Mouse (Mus musculus) left cerebral cortex, postnatal 4 days (tissue): ENCODE data around the gene Ndrg4. TPM values are rescaled to one million over a fixed set of nuclear protein-coding genes. Genes with fewer than 3 reads are reported as not detected.
"Not testable (repeated sequence)": the region's sequence is repeated elsewhere in the genome, so short reads cannot be mapped to it uniquely, and the experiment has no call there.

Experiments used
- DNase-seq: peaks from one replicate; pipeline ENCODE4 v3.0.0-alpha.2; 2022
- intact Hi-C: fragments of 180-260 bp; cut with DNase I; formaldehyde crosslinking; loops from one replicate; pipeline ENCODE4 v1.15.1; 2025
- total RNA-seq, 2 experiments: library from RNA; stranded (reverse); gene quantifications; 2 replicates each; pipeline ENCODE4 v1.2.3; 2021

The Ndrg4 gene
- total RNA-seq: 100 to 1,000 TPM; 540 to 651 TPM

DNA sequence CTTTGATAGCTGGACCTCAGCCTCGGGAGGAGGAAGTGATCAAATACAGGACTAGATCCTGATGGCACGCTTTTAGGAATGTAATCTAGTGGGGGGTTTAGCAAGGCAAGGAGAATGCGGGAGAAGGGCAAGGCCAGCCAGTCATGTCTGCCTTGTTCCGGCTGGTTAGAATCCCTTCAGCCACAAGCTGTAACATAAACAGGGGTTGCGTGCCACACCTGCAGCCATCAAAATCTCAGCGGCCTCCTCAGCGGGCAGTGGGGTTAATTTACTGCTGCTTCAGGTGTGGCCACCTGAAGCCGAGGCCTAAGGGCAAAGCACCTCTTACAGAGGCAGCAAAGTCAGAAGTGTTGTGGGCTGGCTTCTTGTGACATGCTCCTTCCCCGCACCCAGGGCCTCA is at the start of gene Ndrg4:
Gene Ndrg4 (plus strand): TSS at position 350 of the 400 bp plus-strand sequence.
- intact Hi-C loops: no loop called here
- DNase-seq: no peak

DNA sequence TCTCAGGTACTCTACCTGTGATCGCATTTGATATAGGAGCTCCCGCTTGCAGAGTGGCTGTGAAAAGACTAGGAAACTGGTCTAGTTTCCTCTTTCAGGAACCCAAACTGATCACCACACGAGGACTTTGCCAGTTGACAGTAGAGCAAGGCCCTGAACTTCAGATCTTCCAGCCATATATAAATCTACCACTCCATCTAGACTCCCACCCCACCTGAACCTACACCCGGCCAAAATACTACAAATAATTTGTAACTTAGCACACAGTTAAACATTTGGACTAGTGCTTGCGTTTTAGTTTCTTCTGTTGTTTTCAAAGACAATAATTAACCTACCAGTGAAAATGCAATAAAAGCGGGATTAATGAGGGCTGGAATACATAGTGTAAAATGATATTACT is 43.9 kb upstream of the Ndrg4 start:
- no peak for DNase-seq
- intact Hi-C loops: loop anchor here (2.0 kb wide), 1 partner anchor 46 kb away; no protein-coding TSS in a partner anchor

GRCm38 (mm10) chr8:95633262-95634062 is 43.3 kb upstream of the Ndrg4 start, which contains the start of gene Gins3:
Gene Gins3, plus strand, starts transcription at chr8:95633453.
- intact Hi-C loops: loop anchor here (2.0 kb wide), 1 partner anchor 45 kb away; no protein-coding TSS in a partner anchor
- peak; percentile 92 for DNase-seq

GRCm38 (mm10) chr8:95634063-95634340 is 42.8 kb upstream of the Ndrg4 start:
- intact Hi-C loops: no loop called here
- DNase-seq: no peak

GRCm38 (mm10) chr8:95644942-95645341 is 31.8 kb upstream of the Ndrg4 start:
- intact Hi-C loops: no loop called here
- no peak for DNase-seq

DNA sequence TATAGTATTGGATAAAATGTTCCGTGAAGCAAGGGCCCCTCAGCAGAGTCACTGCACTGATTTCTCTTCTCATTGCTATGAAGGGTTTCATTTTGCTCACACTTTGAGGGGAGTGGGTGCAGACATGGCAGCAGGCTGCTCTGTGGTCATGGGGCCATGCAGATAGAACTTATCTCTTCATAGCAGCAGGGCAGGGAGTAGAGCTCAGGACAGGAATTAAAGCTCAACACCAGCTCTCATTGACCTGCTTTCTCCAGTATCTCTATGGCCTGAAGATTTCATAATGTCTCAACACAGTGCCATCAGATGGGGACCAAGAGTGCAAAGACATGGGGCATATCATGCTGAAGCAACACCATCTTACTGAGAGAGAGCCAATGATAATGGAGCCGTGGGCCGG is 28.5 kb upstream of the Ndrg4 start:
- DNase-seq: no peak
- intact Hi-C loops: no loop called here

- intact Hi-C loops: no loop called here
- DNase-seq: no peak
Measured at GRCm38 (mm10) chr8:95653351-95653750, 23.4 kb upstream of the Ndrg4 start.

DNA sequence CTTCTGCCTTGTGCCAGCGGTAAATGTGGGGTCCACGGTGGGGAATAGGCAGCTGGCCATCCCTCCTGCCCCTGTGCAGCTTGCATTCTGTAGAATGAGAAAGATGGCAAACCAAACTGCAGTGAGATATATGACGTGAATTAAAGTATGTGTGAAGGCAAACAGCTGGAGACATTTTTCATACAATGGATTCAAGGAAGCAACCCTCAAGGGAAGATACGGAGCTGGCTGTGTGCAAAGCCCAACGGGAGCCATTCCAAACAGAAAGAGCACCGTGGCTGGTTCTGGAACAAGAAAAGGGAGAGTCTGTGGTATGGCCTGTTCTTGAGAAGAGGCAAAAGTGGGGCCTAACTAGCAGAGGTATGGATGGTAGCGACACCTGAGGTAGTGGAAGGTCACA is 20.9 kb upstream of the Ndrg4 start:
- DNase-seq: no peak
- intact Hi-C loops: no loop called here

DNA sequence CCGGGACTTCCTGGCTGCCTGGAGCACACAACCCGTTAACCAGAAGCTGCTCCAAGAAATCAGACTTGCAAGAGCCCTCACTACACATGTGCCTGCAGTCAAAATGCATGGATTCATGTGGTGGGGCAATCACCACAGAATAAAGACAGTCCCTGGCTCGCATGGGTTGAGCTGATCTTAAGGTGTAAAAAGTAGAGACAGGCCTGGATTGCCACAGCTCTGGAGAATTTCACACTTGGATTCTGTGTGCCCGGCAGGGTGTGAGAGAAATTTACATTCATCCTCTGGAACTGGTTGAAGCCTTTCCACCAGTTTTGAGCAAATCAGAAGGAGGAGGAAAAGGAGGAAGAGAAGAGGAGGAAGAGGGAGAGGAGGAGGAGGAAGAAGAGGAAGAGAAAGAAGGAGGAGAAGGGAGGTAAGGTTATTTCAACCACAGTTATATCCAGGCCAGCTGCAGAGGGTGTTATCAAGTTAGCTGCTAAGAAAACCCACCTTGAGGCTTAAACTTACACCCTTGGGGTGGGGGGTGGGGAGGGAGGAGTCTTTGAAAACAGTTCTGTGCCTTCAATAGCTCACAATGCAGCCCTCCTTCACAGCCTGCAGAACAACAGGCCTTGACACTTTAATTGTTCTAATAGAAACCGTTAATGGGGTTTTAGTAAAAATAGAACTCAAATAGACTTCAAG is 20.3 kb upstream of the Ndrg4 start:
- intact Hi-C loops: no loop called here
- DNase-seq: no peak

DNA sequence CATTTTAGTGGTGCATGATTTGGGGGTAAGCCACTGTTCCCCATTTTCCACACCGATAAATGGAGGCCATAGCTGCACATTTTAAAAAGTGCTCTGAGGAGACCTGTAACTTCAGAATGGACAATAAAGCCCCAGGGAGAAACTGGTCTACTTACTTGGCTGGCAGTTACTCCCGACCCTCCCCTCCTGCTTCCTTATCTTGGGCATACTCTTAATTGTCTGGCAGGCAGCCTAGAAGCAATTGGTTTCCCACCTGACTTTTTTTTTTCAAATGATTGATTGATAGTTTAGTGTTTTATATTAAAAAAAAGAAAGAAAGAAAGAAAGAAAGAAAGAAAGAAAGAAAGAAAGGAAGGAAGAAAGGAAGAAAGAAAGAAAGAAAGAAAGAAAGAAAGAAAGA is 19.3 kb upstream of the Ndrg4 start:
- no peak for DNase-seq
- intact Hi-C loops: no loop called here

DNA sequence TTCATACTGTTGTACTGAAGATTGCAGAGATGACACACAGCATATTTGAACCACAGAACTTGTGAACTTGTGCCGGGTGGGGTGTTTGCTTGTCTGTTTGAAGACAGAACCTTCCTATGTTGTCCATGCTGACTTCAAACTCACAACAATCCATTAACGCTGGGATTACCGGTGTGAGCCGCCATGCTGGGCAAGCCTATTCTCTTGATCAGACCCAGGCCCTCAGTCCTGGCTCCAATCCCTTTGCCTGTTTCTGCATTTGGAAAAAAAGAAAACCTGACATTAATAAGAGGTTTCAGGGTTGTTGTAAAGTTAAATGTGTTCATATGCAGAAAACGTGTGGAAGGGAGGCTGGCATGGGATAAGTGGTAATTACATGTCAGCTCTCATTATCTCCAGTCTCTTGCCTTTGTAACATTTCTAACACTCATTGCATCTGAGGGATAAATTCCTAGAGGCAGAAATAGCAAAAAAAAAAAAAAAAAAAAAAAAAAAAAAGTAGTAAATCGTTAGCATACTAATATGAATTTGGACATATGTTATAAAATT is 16.4 kb upstream of the Ndrg4 start:
- intact Hi-C loops: no loop called here
- DNase-seq: no peak

DNA sequence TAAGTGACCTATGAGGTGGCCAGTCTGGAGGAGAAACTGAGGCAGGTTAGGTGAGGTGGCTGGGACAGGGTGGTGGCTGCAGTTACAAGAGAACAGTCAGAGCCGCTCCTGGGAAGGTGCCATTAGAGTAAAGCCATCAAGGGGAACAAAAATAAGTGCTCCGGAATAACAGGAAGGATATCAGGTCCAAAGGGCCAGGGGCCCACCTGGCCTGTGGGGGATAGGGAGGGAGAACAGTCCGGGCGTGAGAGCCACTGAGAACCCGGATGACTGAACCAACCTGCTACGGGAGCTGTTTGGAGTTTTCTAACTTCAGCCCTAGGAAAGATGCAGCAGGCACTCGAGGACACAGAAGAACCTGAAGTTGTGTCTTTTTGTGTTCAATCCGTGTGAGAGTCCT is 15.7 kb upstream of the Ndrg4 start:
- no peak for DNase-seq

GRCm38 (mm10) chr8:95661575-95661974 is 15.2 kb upstream of the Ndrg4 start:
- intact Hi-C loops: no loop called here
- no peak for DNase-seq

More for the DNA sequence above, 15.7 kb upstream of the Ndrg4 start:
- intact Hi-C loops: no loop called here

DNA sequence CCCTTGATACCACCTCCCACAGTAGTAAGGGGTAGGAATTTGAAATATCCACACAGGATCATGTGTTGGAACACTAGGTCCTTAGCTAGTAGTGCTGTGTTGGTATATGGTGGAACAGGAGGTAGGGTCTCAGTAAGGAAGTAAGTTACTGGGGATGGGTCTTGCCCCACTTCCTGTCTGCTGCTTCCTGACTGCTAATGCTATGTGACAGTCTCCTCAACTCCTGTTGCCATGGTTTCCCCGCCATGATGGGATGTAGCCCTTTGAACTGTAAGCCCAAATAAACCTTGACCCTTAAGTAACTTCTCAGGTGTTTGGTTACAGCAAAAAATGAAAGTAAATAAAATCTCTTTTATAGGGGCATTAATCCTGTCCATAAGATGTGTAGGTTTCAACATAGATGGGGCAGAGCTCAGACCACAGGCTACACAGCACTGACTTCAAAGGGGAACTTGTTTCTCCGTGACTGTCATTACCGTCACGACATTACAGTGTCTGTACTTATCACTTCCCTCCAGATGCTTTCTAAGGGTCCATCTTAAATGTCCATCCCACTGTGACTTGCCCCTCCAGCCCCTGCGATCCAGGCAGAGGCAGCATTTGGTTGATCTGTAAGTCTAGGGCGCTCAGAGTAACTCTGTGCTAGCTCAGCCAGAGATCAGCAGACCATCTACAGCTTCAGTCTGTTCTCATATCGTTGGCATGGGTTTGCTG is 13.7 kb upstream of the Ndrg4 start:
- intact Hi-C loops: no loop called here
- no peak for DNase-seq

GRCm38 (mm10) chr8:95663599-95663949 is 13.2 kb upstream of the Ndrg4 start:
- intact Hi-C loops: no loop called here
- DNase-seq: no peak

DNA sequence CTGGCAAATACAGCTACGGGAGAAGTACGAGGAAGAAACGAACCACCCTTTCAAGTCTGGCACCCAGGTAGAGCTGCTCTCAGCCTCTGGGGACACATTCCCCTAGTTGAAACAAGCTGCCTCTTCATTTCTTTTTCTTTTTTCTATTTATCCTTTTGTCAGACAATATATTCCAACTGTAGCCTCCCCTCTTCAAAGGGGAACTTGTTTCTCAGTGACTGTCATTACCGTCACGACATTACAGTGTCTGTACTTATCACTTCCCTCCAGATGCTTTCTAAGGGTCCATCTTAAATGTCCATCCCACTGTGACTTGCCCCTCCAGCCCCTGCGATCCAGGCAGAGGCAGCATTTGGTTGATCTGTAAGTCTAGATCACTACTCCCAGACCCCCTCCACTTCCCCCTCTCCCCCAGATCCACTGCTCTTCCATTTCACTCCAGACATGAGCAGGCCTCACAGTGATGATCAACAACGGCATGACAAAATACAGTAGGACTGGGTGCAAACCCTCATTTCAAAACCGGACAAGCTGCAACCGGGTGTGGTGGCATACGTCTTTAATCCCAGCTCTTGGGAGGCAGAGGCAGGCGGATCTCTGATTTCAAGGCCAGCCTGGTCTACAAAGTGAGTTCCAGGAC is 10.8 kb upstream of the Ndrg4 start:
- DNase-seq, intact Hi-C loops: not testable (repeated sequence)

- DNase-seq: no peak
- intact Hi-C loops: no loop called here
Measured at GRCm38 (mm10) chr8:95668163-95668958, 8.4 kb upstream of the Ndrg4 start.

DNA sequence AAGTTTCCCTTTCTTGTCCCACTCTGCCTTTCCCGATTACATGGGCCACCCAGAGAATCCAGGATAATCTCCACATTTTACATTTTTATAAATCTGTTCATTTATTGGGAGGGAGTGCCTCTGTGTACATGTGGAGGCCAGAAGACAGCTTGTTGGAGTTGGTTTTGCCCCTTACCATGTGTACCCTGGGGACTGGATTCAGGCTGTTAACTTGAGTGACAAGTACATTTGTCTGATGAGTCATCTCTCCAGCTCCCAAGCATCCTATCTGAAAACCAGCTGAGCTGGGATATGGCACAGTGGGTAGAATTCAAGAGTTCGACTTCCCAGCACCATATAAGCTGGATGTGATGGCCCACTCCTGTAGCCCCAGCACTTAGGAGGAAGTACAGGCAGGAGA is 6.8 kb upstream of the Ndrg4 start:
- intact Hi-C loops: no loop called here
- DNase-seq: no peak

DNA sequence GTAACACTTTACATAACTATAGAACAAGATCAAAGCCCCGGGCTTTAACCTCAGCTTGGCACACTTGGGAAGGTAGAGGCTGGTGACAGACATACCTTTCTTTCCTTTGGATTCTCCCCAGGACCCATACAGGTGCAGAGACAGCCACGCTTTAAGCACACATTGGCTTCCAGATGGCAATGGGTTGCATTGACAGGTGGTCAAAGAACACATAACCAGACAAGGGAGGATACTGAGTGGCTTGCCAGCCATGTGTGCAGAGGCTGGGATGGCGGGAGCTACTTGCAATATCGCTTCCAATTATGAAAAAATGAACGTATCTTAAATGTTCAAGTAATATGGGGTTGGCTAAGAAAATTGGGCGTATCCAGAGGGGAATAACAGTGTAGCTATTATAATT is 4.9 kb upstream of the Ndrg4 start:
- no peak for DNase-seq
- intact Hi-C loops: no loop called here

- intact Hi-C loops: no loop called here
- no peak for DNase-seq
Measured at GRCm38 (mm10) chr8:95672811-95673210, 4.0 kb upstream of the Ndrg4 start.
